Mouse (Mus musculus): Measurements from ENCODE around the gene Zfp189.

Gene Zfp189

GRCm38 (mm10) chr4:49536671-49537070, 15.7 kb downstream of the Zfp189 start:
- no peak for DNase-seq (ENCODE audit: low read depth, low spot score)

GRCm38 (mm10) chr4:49539665-49540064, 18.7 kb downstream of the Zfp189 start:
- DNase-seq (ENCODE audit: low read depth, low spot score), result no peak

DNA sequence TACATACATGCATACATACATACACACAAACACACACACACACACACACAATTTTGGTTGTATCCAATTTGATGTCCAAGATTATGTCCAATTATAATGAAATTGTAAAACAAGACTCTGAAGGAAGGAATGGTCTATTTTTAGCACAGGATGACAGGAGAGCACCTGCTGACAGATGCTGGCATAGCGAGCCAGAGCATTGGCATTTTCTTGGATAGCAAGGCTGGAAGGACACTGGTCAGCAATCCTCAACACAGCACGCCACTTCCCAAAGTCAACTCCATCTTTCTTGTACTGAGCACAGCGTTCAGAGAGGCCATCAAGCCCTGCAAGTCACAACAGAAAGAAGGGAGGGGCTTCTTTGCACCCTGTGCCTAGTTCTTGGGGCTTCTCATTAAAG, 20.0 kb downstream of the Zfp189 start:
- no peak for DNase-seq (ENCODE audit: low read depth, low spot score)

DNA sequence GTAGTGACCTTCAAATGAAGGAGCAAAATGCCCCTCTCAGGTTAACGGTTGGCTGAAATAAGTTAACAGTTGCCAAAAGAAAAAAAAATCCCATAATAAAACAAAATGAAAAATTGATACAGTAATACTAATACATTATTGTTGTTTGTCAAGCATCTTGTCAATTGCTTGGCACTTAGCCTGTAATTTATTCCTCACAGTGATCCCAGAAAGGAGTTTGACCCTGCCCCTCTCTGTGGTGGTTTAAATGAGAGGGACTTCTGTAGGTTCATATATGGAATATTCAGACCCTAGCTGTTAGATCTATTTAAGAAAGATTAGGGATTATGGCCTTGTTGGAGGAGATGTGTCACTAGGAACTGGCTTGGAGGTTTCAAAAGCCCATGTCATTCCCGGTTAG, 25.1 kb downstream of the Zfp189 start:
- DNase-seq (ENCODE audit: low read depth, low spot score), result no peak

- DNase-seq (ENCODE audit: low read depth, low spot score), result no peak
Measured at GRCm38 (mm10) chr4:49546873-49547543, 26.0 kb downstream of the Zfp189 start.

GRCm38 (mm10) chr4:49547544-49548219, 26.7 kb downstream of the Zfp189 start:
- DNase-seq (ENCODE audit: low read depth, low spot score), result no peak

DNA sequence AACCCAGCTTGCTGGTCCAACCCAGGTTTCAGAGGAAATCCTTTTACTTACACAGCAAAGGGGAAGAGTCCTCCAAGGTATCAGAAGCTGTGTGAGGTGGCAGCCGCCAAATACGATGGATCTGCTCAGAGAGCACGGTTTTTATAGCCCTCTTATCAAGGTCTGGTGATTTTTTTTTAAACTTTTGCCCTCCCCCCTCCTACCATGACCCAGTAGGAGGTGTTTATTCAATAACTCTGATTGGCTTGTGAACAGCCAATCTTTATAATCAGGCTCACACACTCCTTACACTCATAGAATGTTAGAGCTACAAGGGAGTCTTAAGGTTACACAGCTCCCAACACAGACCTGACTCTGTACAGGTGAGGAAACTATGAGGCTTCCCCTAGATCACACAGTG, 28.4 kb downstream of the Zfp189 start, which contains the start of gene Aldob:
Gene Aldob, minus strand, starts transcription at position 164 of the 400 bp plus-strand sequence.
- DNase-seq (ENCODE audit: low read depth, low spot score), result no peak

DNA sequence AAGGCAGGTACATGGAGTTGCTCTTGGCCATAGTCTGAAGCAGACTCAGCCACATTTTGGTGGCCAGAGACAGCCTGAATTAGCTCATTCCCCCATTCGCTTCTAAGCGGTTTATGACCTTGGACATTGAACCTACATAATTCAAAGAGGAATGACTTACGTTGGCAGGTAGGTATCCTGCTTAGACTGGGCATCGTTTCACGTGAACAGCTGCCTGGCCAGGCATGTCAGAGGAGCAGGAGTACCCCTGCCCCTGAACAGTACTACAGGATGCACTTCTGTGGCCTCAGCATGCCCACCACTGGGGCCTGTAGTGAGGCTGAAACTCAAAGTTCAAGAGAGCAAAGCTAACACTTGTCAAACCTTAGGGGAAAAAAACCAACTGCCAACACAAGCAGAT, 32.4 kb downstream of the Zfp189 start:
- DNase-seq (ENCODE audit: low read depth, low spot score), result no peak

DNA sequence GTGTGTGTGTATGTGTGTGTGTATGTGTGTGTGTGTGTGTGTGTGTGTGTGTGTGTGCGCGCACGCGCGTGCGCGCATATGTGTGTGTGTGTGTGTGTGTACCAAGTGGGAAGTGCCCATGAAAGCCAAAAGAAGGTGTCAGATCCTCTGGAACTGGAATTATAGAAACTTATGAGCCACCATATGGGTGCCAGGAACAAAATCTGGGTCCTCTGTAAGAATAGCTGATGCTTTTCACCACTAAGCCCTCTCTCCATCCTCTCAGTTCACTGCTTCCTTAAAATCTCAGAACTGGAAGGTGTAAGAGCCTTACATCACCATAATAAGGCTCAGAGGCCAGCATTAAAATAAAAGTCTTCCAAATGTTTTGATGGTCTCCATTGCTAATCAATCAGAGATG, 36.4 kb downstream of the Zfp189 start:
- DNase-seq (ENCODE audit: low read depth, low spot score), result no peak

DNA sequence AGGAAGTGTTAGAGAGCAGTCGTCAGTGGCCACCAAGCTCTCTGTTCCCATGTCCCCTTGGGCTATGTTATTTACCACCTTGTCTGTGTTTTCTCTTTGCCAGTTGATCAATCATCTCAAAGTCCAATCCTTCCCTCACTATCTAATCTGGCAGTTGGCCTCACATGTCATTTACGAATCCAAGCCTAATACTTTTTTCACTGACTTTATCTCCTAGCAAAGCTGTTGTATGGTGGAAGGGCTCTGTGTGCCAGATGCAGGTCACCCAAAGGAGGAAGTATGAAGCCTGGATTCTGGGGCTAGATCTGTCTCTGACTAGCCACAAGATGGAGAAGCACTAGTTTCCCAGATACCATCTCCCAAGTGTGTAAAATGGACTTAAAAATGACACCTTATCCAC, 37.2 kb downstream of the Zfp189 start:
- no peak for DNase-seq (ENCODE audit: low read depth, low spot score)

DNA sequence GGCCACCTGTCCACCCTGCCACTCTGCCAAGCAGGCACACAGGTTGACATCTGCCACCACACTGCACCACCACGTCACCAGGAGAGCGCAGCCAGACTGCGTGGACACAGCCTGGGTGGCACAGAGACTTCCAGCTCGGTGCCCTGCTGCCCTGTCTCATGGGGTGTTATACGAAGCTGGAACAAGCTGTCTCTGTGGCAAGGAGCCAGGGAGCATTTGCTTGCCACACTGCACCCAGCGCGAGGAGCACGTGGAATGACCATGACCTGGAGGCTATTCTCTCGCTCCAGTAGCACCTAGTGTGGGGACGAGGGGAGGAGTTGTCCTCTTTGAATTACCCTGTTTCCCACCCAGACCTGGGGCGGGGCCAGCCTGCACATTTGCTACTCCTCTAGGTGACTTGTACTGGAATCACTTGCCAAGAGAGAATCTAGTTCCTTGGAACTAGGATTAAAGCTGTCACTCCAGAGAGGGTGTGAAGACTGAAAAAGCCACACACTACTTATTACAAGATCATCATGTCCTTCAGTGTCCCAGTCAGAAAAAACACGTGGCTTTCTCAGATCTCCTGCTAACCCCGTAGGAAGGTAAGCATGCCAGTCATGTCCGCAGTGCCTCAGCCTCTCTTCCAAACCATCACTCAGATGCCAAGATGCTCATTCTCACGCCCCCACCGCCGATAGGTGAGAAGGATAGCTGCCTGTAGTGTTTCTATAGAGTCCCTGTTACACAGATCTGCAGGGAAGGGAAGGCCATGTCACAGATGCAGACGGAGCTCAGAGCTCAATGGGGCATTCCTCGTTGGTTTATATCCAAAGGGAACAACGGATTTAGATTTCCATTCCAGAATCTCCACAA, 39.2 kb downstream of the Zfp189 start:
- DNase-seq (ENCODE audit: low read depth, low spot score), result no peak

DNA sequence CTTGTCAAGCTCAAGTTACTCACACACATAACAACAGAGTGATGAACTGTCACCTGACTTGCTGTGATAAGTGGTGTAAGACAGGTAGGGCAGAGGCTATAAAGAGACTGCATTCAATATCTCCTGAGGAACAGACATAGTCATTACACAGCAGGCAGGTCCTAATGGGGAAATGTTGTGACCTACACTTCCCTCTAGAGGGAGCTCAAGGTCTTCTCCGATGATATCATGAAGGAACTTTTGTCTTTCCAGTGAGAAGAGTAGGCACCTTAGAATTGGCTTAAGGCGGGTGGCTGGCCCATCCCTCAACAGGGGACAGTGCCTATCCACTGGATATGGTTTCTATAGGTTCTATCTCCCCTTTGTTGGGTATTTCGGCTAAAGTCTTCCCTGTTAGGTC, 46.6 kb downstream of the Zfp189 start:
- DNase-seq (ENCODE audit: low read depth, low spot score), result peak; percentile 74

- DNase-seq (ENCODE audit: low read depth, low spot score), result no peak
Measured at GRCm38 (mm10) chr4:49572194-49572593, 51.2 kb downstream of the Zfp189 start.

All from CD4-positive, CD25-positive, alpha-beta regulatory T cell, adult 2 months (primary cell).